Mouse (Mus musculus): ENCODE measurements around the gene Ptpn20.

Ptpn20 gene

DNA sequence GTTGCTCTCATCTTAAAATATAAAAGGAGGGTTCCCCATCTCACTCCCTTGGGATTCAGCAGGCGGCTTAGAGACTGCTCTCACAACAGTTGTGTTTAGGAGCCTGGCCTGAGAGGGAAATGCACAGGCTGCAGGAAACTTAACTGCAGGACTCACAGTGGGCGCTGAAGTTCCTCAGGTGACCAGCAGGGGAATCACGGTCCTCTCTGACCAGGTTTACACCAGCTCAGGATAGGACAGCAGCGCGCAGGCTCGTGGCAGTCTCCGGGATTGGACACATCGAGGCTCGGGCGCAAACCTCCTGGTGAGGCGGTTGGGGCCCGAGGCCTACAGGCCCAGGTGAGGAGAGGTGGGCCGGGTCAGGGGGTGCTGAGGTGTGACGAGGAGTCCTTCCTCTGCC lies at the start of gene Ptpn20:
Gene Ptpn20 (plus strand): TSS at position 257 of the 400 bp plus-strand sequence.
- DNase-seq, result peak; percentile 5

DNA sequence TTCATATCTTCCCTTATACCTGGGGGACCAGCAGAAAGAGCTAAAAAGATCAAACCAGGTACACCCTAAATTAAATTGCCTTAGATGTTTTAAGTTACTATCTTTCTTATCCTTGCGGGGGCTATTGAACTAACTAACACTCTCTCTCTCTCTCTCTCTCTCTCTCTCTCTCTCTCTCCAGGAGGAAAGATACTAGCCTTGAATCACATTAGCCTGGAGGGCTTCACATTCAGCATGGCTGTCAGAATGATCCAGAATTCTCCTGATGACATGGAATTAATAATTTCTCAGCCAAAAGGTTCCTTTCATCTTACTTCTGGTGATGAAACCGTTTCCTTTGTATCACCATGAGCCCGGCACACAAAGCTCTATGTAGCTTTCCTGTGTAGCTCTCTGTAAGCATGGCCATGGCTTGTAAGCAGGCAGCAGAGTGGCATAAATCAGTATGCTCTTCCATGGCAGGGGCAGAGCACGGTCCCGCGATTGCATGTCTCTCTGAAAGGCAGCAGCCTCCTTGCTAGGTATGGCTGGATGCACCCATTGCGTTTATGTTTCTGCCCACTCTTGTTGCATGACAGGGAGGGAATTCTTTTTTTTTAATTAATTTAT lies 49.3 kb upstream of the Ptpn20 start:
- no peak for DNase-seq

DNA sequence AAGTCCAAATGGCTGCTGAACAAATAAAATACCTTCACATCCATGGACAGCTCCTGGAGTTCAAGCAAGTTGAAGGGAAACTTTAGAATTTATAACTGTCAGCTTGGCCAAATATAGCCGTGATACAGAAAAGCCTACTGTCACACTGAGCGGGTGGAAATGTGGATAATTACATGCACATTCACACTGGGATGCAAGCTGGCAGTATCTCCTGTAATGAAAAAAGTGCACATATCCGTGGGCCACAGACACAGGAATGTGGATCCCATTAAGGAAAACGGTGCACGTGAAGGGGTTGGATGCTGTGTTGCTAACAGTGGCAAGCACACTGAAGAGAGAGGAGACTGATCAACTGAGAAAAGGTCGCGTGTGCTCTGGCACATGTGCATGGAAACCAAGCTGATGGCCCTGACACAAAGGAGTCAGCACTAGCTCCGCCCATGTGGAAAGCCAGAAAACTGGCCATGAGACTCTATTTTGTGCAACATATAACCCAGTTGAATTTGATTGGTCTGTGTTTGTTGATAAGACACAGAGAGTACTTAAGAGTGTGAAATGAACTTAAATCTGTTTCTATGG lies 43.4 kb upstream of the Ptpn20 start:
- no peak for DNase-seq

DNA sequence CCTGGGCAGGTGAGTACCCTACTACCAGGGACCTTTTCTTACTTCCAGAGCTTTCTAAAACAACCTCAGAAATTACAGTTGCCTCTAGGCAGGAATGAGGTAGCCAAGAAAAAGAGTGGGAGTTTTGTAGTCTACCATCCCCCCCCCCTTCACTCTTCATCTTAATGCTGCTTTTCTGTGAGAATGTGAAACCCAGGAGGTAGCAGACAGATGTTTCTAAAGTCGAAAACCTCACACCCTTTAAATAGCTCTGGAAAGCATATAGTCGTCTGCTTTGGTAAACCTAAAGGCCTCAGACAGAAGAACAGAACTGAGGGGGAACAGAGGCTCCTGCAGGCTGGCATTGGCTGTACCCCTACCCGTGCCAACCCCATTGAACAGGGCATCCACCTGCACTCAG lies 40.4 kb upstream of the Ptpn20 start:
- no peak for DNase-seq

DNA sequence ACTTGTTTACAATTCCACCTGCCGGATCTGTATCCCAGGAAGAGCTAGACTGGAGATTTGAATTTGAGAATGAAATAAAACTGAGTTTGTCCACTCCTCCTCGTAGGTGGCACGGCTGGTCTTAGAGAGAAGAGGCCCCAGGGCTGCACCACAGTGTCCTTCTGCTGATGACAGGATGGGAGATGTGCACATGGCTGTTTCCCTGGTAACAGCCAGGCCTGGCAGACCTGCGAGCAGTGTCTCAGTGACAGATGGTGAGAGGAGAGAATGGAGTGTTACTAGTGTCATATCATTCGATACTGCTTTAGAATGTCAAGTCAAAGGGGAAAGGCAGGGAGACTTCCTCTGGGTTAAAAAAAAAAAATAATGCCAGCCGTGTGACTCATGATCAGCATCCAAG lies 39.2 kb upstream of the Ptpn20 start:
- DNase-seq, result no peak

DNA sequence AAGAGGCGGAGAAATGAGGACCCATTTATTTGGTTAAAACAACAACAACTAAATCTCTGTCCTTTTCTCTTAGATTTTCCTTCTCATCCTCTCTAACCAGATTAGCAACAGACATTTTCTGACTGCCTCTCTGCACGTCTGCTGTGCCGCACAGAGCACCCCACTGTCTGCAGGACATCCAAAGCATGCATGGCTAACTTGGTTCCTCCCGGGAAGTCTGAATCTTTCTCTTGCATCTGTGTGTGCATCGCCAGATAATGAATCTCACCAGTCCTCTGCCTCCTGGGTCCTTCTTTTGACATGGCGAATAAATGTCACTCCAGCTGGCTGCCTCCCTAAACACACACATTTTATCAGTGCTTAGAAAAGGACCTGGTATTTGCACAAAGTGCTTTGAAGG lies 18.3 kb upstream of the Ptpn20 start:
- DNase-seq, result no peak

DNA sequence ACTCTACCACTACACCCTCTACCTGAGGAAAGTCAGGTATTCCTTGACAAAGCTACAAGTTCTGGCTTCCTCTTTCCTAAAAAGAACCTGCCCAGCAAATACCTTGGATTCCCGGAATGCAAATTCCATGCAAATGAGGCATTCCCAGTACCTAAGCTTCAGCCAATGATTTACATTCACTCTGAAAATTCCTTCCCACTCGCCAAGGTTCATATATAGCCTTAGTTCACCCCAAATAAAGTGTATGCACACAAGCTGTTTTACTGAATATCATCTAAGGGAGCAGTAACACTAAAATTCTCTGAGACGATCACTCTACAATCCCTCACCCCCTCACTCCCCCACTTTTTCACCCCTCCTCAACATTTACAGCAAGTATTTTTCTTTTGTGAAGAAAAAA lies 15.4 kb upstream of the Ptpn20 start:
- no peak for DNase-seq

DNA sequence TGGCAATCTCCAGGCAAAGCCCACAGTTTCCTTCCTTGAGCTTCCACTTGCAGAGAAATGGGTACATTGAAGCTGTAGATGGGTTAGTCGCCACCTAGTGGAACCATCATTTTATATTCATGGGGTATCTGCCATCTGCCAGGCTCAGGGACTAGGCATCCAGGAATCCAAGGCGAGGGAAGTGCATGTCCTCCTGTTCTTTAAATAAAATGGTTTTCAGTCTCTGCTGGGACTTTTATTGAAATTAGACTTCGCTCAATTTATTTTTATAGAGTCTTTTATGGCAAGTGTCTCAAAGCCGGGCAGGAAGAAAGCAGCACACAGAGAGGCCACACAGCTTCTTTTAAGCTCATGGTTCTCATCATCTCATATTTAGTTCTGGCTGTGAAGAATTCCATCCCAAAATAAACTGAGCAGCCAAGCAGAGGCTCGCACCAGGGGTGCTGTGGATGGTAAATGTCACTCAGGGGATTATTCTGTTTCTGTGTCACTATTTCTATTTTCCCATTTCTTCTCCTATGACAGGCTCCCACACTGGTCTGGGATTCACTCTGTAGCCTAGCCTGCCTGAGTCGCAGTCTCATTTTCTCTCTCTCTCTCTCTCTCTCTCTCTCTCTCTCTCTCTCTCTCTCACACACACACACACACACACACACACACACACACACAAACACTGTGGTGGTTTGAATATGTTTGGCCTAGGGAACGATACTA lies 9.1 kb upstream of the Ptpn20 start:
- DNase-seq, result no peak

DNA sequence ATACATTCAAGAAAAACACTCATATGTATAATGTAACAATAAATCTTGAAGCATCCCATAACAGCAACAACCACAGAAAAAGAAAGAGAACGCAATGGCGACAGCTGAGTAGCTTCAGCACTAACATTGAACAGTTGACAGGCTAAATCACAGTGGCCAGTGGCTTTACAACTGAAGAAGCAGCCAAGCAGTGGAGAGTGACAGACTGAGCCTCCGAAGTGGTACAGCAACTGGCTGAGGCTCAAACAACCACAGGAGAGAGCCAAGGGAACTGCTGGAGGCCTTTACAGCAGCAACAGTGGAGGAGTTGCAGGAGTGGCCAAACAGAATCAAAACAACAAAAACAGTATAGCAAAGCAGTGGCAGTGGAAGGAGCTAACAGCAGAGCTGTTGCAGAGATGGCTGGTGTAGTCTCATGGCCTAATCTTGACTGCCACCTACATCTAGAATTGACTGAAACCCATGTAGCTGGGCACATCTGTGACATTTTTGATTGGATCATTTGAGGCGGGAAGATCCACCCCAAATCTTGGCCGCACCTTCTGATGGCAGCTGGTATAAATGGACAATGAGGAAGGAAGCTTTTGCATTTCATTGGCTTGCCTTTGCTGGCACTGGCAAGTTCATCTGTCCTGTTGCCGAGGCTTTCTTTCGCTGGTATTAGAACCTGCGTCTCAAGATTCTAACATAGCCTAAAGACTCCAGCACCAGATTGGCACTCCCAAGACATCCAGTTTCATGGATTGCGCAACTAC lies 9.5 kb downstream of the Ptpn20 start:
- DNase-seq, result no peak

DNA sequence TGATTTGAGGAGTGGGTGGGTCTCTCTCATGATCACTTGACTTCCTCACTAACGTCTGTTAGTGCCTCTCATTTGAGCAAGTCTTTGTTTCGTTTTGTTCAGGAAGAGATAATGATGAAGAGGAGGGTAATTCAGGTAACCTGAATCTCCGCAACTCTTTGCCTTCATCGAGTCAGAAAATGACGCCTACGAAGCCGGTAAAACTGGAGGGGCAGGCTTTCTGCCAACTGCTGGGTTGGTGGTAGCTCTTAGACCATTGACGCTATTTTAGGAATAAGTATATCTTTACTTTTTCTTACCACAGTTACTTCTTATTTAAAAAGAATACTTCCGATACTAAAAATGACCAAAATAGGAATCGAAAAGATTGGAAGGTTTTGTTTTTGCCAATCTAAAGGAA lies 18.4 kb downstream of the Ptpn20 start:
- DNase-seq, result no peak

DNA sequence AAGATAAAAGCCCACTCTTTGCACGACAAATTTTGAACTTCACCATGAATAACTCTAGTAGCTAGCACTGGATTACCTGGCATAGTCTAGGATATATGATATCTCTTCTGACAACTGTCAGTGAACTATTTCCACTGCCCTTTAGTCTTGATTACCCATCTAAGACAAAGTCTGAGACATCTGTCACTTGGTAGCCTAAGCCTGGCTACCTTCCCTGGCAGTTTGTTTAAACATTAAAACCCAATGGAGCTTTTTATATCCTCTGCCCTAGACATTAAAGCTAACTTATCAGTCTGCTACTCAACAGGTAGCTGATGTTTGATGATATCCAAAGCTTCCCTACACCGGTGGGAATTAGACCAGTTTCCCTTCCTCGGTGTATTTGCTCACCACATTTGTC lies 36.0 kb downstream of the Ptpn20 start:
- no peak for DNase-seq

DNA sequence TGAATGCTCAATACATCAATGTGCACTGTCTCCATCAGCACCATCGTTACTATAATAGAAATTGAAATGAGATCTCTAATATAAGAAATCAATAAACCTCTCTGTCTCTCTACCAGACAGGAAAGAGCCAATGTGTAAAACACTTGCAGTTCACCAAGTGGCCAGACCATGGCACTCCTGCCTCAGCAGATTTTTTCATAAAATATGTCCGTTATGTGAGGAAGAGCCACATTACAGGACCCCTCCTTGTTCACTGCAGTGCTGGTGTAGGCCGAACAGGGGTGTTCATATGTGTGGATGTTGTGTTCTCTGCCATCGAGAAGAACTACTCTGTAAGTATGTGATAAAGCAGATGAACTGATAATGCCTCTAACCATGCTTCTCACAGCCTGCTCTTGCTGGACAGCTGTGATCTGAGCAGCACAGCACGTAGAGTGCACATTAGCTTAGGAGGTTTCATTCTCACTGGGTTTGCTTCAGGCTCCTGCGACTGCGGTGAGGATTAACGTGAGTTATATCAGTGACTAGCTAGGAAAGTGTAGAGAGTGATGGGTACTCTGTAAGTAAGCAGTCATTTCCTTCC lies 43.9 kb downstream of the Ptpn20 start:
- DNase-seq, result peak; percentile 11

DNA sequence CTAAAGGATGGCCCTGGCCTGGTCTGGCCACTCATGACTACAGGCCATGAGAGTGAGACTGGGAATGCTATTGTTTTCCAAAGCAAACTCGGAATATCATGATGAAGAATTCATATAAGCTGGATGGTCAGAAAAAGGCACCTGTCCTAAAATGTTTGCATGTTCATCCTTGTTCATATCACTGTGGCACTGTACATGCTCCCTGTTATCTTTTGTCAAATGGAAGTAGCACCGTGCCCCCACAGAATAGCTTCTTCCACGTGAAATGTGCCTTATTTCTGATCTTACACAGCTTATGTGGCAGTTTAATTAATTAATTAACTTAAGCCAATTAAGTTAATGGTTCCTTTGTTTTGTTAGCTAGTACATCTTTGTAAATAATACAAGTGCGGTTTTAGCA lies 45.3 kb downstream of the Ptpn20 start:
- DNase-seq, result no peak

DNA sequence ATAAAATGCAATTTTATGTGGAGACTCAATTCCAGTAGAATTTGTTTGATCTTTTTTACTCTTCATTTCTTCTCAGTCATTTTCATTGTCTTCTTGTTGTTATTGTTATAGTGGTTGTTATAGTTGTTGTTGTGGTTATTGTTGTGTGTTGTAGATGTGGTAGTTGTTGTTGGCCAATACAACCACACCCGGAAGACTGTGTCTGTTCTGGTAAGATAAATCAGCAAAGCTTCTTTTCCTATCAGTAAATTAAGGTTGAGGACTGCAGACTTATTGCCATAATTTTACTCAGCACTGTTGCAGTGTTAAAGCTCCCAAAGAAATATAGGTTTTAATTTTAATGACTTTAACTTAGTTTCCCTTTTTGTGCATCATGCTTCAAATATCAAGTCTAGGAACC lies 45.8 kb downstream of the Ptpn20 start:
- DNase-seq, result no peak

DNA sequence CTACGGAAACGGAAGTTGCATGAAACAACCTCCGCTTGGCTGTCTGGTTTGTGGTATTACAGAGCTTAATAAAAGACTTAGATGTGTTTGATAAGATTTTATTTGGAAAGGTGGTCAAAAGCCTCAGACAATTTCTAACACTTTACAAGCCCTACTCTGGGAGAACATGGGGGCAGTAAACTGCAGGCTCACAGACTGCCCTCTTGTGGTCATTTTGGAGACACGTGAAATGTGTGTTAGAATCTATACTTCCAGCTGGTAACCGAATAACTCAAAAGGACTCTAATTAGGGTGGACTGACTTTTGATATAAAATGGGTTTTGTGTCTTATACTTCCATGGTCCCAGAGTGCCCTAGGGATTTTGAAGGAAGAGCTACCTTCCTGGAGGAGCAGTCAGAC lies 50.4 kb downstream of the Ptpn20 start:
- no peak for DNase-seq

DNA sequence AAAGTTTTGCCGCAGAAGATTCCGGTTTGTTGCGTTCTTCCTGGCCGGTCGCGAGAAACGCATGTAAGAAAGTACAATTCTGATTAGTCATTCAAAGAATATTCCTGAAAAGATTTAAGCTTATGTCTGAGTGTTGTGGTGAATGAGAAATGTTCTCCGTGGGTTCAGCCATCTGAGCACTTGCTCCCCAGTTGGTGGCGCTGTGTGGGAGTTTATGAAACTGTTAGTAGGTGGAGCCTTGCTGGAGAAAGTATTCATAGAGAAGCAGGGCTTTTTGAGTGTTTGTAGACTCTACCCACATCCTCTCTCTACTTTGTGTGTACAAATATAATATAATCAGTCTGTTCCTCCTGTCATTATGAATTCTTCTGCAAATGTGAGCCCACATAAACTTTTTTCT lies 61.7 kb downstream of the Ptpn20 start:
- DNase-seq, result no peak

DNA sequence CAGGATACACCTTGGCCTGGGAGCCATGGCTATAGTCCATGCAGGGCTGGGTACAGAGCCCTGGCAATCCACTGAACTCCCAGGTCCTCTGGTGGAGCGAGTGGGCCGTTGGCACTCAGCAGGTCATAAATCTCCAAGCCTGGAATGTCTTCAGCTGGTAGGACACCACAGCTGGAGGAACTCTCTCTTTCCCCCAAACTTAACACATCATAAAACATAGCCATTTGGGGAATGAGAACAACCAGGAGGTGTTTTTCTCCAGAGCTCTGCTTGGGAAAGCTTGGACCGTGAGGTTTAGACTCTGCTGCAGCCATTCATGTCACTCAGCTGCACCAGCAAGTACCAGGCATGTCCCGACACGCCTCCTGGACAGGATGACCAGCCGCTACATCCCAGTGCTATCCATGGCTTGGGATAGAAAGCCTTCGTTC lies 68.5 kb downstream of the Ptpn20 start:
- no peak for DNase-seq

DNA sequence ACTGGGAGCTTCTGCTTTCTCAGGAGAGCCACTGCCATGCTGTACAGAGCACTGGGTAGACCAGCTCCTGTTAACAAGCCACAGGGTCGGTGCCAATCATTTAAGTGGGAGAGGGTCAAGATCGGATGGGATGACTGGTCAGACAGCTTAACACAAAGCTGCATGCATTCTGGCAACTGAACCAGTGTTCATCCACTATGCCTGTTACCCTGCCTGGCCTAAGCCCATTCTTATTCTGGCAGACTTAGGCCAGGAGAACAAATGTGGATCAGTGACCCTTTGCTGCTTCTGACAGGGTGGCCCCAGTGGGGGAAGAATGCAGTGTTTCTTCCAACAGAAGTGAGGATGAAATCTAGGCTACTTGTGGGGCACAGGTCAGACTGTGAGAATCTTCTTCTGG lies 69.3 kb downstream of the Ptpn20 start:
- DNase-seq, result no peak

DNA sequence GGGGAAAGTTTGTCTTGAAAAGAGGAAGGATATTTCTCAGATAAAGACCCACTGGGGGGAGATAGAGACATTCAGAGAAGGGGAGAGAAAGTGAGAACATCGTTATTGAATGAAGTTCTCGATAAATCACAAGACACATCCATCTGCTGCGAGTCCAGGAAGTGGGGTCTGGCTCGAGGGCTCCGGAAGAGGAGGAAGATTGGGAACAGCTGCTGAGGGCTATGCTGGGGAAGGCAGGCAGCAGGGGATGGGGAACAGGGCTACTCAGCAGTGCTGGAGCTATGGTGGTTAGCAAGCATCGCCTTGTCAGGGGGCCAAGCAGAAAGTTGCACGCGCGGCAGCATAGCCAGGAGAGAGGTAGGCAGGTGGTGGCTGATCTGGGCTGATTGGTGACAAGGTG lies 73.1 kb downstream of the Ptpn20 start:
- DNase-seq, result no peak

DNA sequence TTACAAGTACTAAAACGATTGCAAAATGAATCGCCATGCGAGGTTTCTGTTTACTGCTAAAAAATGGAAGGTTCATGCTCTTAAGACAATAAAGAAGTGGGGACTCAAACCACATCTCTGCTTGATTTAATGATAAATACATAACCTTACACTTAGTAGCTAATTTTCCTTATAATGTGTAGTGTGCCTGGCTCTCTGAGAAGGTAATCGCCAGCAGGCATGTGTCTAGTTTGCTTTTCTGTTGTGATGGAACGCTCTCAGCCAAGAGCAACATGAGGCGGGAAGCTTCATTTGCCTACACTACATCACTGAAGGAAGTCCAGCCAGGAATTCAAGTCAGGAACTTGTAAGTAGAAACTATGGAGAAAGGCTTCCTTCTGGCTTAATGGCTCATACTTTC lies 77.3 kb downstream of the Ptpn20 start:
- no peak for DNase-seq

DNA sequence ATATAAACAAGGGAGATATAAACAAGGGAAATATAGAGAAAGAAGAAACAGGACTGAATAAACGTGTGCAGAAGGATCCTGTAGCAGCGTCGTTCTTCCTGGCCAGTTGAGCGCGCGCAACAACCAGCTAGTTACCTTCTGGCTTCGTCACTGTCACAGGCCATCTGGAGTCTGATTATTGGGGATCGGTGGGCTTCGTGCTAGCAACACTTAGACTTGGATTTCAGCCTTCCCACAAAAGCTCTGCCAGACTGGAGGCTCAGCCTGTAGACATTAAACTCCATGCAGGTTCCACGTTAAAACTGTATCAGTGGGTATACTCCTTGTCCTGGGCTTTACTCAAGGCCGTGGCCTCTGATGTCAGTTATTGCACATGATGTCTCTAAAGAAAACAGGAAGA lies 80.9 kb downstream of the Ptpn20 start:
- DNase-seq, result no peak

DNA sequence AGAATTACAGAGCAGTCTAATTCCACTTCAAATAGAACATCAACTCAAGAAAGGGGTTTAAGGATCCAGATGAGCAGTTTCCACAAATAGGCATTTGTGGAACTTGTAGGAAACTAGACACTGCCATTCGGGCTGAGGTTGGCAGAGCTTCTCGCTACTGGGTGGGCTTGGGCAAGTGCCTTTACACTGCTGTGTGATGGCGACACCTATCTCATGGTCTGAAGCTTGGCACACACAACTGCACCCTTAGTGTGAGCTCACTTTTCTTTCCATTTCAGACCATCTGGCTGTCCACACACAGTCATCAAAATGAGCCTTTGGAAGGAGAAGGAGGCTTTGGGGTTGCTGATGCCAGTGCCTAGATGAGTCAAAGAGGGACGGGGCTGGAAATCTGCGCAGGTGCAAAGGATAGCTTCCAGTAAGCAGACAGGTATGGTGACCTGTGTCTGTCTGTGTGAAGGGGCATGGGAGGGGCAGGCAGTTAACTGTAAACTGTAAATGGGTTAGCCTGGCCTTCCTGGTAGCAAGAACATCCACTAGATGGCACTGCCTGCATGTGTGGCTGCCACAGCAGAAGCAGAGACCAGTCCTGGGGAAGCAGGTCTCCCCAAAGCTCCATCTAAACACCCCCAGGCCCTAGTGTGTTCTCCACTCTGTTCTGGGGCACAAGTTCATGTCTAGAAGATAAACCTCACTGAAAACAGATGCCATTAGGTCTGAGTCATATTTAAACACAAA lies 84.5 kb downstream of the Ptpn20 start:
- DNase-seq, result peak; percentile 24

DNA sequence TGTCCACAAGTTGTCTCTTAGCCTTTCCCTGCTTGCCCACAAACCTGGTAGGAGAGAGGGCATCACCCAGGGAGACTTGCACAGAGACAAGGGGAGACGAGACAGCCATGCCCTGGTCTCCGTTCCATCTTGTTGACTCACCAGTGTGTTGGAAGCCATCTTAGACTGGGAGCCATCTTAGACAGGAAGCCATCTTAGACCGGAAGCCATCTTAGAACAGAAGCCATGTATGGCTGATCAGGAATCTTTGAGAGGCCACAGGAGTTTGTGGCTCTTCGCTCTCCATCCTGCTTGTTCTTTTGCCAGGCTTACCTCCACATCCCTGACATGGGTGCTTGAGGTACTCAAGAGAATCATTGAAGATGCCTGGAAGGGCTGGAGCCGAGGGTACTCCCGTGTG lies 89.0 kb downstream of the Ptpn20 start:
- no peak for DNase-seq
